Mouse (Mus musculus) kidney, postnatal 10 days (tissue): ENCODE results near the gene Trim26.
"Not testable (repeated sequence)": the region's sequence is repeated elsewhere in the genome, so short reads cannot be mapped to it uniquely, and the experiment has no call there.

Source experiments
- DNase-seq: peaks from one replicate; pipeline ENCODE4 v3.0.0; 2021; ENCODE audit warnings: mixed read lengths

The Trim26 gene

GRCm38 (mm10) chr17:36851627-36852026 is 14.7 kb downstream of the Trim26 start:
- no peak for DNase-seq

- no peak for DNase-seq
Measured at GRCm38 (mm10) chr17:36855484-36855883, 18.6 kb downstream of the Trim26 start.

DNA sequence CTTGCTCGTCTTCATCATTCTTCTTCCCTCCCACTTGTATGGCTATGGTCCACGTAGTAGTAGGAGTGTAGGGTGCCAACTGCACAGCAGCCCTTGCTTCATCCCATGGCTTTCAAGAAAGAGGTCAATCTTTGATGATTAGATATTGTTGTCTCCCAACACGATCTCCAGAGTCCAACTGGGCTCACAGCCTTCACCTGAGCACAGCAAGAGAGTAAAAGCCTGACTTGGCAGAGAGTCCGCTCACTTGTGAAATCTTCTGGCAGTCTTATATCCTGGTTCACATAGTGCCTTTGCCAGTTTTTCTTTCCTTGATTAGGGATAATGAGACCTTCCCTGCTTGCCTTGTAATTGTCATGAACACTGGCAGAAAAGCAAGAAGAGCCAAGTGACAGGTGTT is 19.3 kb downstream of the Trim26 start:
- no peak for DNase-seq

DNA sequence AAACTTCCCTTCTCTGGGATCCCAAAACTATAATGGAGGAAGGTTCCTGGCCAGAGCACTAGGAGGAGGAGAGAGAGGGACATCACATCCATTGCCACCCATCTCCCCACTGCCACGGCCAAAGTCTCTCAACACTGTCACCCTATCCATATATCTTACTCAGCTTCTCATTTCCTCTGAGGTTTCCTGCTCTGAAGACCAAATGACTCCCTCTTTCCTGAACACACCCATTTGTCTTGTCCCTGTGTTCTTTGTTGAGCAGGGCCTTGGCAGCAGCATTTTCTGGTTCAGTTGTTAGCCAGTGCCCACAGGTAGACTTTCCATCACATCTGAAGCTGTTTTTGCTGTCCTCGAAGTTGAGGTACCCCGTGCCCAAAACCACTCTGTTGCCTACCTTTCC is 21.2 kb downstream of the Trim26 start:
- no peak for DNase-seq

DNA sequence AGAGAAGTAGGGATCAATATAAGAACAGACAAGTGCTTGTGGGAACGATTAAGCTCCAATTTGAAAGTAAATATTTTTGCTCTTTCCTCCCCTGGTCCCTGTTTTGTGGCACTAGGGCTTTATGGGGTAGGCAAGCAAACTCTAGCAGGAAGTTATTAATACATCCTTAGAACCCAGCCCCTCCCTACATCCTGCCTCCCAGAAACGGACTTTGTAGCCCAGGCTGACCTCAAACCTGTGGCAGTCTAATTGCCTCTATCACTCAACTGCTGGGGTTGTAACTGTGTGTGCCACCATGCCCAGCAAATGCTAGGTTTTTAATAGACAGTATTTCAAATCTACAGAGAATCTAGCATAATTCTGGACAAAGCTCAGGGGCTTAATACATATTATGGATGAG is 24.7 kb downstream of the Trim26 start:
- DNase-seq = no peak

GRCm38 (mm10) chr17:36866719-36867527 is 30.0 kb downstream of the Trim26 start, which contains the start of gene Trim15:
TSS of gene Trim15 (minus strand) at chr17:36867210.
- no peak for DNase-seq

DNA sequence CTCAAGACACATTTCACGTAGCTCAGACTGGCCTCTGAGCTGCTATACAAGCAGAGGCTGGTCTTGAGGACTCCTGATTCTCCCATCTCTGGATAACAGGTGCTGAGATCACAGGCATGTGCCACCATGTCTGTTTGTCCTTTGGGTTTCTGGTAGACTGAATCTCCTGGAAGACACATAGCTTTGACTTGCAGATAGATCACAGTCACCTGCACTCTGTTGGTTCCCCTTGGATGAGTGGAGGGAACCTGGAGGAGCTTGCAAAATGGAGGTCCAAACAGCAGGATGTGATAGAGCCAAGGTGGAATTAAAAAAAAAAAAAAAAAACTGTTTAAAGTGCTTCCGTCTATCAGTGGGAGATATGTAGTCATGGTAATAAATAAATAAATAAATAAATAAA is 31.9 kb downstream of the Trim26 start:
- DNase-seq = no peak

GRCm38 (mm10) chr17:36869284-36869954 is 32.5 kb downstream of the Trim26 start, which contains the start of gene Trim10:
TSS of gene Trim10 (plus strand) at chr17:36869574.
- no peak for DNase-seq

DNA sequence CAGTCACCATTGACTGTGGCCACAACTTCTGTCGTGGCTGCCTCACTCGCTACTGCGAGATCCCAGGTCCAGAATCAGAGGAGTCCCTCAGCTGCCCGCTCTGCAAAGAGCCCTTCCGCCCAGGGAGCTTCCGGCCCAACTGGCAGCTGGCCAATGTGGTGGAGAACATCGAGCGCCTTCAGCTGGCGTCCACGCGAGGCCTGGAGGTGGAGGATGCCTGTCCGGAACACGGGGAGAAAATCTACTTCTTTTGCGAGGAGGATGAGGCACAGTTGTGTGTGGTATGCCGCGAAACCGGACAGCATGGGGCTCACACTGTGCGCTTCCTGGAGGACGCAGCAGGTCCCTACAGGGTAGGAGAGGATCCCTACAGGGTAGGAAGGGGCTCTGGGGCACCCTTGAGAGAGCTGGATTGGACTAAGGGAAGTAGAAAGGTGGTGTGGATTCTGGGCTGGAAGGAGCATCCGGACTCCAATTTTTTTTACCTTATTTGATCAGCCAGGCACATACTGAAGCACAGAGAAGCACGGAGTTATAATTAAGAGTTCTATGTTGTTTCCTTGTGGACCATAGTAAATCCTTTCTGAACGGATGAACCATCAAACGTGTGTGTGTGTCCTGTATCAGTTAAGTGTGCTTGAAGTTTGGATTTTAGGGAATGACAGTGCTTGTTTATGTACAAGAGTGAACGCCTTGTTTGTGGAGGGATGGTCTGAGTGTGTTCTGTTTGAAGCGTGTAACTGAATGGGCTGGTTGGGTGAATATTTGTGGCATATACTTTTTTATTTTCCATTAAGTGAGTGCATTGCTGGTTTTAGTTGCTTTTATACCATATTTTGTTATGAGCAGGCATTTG is 33.2 kb downstream of the Trim26 start:
- DNase-seq = peak; percentile 62

GRCm38 (mm10) chr17:36874636-36875035 is 37.7 kb downstream of the Trim26 start:
- DNase-seq = no peak

- DNase-seq = no peak
Measured at GRCm38 (mm10) chr17:36883350-36883749, 46.4 kb downstream of the Trim26 start.

DNA sequence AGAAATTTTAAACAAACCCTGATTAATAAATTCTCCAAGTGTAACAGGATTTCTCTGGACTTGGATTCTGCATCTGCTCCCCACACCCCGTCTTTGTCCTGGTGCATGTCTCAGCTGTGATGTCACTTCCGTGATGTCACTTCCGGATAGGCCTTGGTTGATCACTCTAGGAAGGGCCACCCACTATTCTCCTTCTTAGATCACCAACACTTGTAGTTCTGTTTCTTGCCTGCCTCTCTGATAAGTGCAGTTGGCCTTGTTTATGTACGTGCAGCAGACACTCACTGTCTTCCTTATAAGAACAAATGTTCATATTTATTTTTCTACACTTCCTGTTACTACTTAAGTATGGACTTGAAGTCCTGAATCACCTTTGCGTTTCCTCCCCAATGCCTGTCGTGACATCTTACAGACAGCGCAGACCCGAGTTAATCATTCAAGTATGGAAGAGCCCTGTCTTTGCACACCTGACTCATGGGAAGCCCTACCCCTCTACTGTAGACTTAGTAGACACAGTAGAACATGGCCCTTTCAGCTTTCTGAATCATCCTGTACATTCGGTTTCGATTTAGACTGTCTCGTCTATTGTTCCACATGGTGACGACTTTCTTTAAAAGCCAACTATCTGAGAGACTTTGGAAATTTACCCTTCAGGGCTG is 48.3 kb downstream of the Trim26 start:
- DNase-seq = no peak

DNA sequence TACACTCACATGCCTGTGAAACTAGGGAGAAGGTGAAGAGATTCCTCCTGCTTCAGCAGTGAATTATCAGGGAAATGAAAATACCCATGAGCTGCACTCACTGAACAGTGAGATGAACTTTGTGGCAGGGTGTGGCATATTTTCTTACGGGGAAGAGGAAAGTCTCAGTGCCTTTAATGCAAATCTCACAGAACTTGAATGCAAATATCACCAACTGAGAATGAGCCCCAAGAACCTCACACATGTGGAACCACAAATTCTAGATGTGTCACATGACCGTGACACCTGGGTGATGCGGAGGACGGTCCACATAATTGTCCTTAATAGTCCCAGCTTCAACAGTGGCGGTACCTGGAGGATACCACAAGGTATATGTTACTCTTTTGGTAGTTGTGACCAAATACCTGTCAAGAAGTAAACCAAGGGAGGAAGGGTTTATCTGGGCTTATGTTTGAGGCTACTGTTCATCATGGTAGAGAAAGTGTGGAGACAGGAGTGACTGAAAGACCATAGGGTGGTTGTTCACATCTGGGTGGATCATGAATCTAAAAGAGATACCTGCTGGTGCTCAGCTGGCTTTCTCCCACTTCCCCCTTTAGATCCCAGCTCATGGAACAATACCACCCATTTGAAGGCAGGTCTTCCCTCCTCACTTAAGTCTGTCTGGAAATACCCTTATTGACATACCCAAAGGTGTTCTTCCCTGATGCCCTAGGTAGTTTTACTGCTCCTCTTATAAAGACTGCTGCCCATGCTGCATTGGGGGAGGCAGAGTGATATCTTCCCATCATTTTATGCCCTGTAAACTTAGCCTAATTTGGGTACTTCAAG is 53.4 kb downstream of the Trim26 start, which contains the start of gene Trim40:
Gene Trim40 (minus strand): TSS at position 51 of the 831 bp plus-strand sequence.
- no peak for DNase-seq

DNA sequence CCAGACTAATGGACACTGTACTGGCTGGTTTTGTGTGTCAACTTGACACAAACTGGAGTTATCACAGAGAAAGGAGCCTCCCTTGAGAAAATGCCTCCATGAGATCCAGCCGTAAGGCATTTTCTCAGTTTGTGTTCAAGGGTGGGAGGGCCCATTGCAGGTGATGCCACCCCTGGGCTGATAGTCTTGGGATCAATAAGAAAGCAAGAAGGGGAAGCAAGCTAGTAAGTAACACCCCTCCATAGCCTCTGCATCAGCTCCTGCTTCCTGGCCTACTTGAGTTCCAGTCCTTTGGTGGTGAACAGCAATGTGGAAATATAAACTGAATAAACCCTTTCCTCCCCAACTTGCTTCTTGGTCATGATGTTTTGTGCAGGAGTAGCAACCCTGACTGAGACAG is 54.6 kb downstream of the Trim26 start:
- not testable (repeated sequence) for DNase-seq

DNA sequence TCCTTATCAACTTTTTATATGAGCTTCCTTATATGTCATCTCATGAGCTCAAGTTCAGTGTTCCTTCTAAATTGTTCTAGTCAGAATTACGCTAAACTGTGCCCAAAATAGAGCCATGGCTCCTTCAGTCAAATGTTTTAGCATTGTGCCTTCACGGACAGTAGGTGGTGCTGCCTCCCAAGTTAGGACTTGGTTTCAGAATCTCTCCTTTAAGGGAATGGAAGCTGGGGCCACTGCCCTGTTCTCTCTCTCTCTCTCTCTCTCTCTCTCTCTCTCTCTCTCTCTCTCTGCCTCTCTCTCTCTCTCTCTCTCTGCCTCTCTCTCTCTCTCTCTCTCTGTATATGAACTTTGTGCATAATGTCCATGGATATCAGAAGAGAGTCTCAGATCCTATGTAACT is 55.4 kb downstream of the Trim26 start:
- DNase-seq = peak; percentile 58

DNA sequence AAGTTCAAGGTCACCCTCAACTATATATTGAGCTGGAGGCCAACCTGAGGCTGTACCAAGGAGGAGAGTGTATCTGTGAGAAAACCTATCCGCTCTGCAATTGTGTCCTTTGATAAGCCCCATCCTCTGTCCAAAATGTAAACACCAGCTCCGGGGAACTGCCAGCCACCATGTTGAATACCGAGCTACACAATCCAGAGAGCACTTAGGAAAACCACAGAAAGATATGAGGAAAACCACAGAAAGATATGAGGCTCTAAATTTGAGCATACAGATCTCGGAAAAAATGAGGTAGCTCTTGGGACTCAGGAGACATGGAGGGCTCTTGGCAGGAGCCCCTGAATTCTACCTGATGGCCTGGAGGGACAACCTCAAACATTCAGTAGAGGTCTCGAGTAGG is 56.5 kb downstream of the Trim26 start:
- no peak for DNase-seq

GRCm38 (mm10) chr17:36896583-36896982 is 59.6 kb downstream of the Trim26 start:
- DNase-seq = peak; percentile 68

- no peak for DNase-seq
Measured at GRCm38 (mm10) chr17:36897065-36897464, 60.1 kb downstream of the Trim26 start.

DNA sequence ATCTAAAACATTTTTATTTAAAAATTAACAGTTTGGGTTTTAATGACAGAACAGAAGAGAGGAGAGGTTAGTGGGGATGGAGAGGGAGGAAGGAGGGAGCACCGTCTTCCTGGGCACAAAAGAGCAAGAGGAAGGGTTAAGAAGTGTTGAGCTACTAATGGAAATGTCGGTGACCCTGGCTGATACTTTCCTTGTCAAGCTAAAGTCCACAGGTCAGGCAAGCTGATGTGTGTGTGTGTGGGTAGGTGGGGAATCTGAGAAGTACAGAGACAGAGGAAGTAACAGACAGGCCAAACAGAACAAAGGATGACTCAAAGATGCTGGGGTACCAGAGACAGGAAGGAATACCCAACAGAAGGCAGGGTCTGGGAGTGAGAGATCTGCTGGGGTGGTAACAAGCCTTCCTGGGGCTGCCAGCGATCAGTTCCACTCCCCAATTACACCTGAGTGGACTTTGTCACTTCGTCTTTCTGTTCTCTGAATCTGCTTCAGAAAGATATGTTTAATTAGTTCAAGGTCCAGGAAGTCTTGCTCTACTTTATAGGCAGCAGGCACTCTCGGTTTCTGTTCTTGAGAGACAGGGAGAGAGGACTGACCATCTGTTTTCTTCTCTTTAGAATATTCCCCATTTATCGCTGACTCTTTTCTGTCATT is 60.7 kb downstream of the Trim26 start, which contains the start of gene Trim31:
Gene Trim31 (plus strand): TSS at position 567 of the 654 bp plus-strand sequence.
- DNase-seq = no peak

- DNase-seq = no peak
Measured at GRCm38 (mm10) chr17:36899376-36899775, 62.4 kb downstream of the Trim26 start.

- no peak for DNase-seq
Measured at GRCm38 (mm10) chr17:36900001-36900400, 63.1 kb downstream of the Trim26 start.
